Mouse (Mus musculus) macrophage (primary cell): Measurements from ENCODE around the gene Vps13c. TPM values are rescaled to one million over a fixed set of nuclear protein-coding genes. Genes with fewer than 3 reads are reported as not detected.

Experiments
- H3K27ac ChIP-seq: fragments of 350-480 bp; formaldehyde crosslinking; 2 replicates; pipeline ENCODE4 v1.9.0; 2021
- H3K36me3 ChIP-seq: fragments of 350-480 bp; formaldehyde crosslinking; 2 replicates; pipeline ENCODE4 v1.9.0; 2021; ENCODE audit errors: inconsistent target
- H3K4me3 ChIP-seq: fragments of 350-480 bp; formaldehyde crosslinking; 2 replicates; pipeline ENCODE4 v1.9.0; 2021; ENCODE audit errors: inconsistent target
- H3K79me2 ChIP-seq: fragments of 350-480 bp; formaldehyde crosslinking; 2 replicates; pipeline ENCODE4 v1.9.0; 2021; ENCODE audit errors: inconsistent target
- WGBS: methylation state at CpG from one replicate; pipeline ENCODE4 v1.1.7; 2026; ENCODE audit warnings: inconsistent platforms; ENCODE audit not compliant: missing documents; 5-methylcytosine and 5-hydroxymethylcytosine counted together
- polyA plus RNA-seq: library from polyadenylated mRNA; stranded (reverse); fragments of 250-400 nt; gene quantifications from 3 replicates; pipeline ENCODE4 v1.2.4, GENCODE M21; 2018; ENCODE audit warnings: inconsistent platforms

Gene Vps13c
- polyA plus RNA-seq, 1 experiment from 2014 or later, result 26.6 TPM

DNA sequence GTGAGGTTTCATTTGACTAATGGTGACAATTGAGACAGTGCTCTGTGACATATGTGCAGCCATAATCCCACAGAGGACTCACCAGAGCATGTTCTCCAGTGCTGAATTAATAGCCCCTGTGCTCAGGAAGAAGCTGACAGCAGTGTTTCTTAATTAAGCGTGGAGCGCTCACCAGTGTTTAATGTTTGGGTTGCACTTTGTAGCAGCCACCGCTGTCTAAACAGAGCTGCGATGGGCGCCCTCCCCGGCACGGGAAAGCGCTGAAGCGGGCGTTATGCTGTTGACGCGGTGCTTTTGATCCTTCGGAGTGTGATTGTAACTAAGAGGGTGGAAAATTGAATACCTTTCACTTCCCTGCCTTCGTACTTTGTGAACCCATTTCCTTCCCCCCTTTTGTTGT, 125.7 kb downstream of the Vps13c start:
- Histone ChIP-seq H3K36me3 (peaks cover 71% of the 10 kb centered on the region), H3K4me3 (no peak overlapping the region), H3K27ac (no peak overlapping the region), H3K79me2 (no peaks in the 10 kb centered on the region)
- 95% methylated on average over 14 of the region's 14 CpGs for WGBS

DNA sequence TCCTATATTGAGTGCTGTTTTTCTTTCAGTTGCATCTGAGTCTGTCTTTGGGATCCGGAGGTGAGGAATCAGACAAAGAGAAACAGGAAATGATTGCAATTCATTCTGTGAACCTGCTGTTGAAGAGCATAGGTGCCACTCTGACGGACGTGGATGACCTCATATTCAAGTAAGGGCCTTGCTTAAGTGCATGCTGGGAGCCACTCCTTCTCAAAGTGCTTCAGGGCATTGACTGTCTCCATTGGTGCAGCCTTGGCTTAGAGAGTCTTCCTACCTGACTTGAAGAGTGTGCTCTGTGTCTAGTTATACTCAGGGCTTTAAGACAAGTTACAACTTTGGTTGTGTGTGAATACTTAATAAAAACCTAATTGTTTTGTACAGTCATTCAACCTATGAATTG, 126.8 kb downstream of the Vps13c start:
- Histone ChIP-seq H3K36me3 (peaks cover 71% of the 10 kb centered on the region), H3K79me2 (no peaks in the 10 kb centered on the region), H3K27ac (no peak overlapping the region), H3K4me3 (no peak overlapping the region)
- 85% methylated on average over 3 of the region's 3 CpGs for WGBS

DNA sequence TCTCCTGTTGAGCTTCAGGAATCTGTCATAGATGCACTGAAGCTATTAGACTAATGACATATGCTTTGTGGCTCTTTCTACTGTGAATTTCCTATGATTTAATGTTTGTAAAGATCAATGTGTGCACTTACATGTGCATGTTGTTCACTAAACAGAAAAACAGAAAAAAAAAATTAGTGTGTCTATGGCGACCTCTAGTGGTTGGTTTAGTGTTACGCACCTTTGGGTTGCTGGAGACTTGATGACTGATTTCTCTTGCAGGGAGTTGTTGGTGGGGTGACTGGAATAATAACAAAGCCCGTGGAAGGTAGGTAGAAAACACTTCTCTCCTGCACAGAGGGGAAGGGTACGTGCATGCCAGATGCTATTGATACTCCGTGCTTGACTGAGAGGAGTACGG, 133.3 kb downstream of the Vps13c start:
- H3K4me3 ChIP-seq, result no peak overlapping the region
- peaks cover 62% of the 10 kb centered on the region for H3K36me3 ChIP-seq
- 59% methylated on average over 6 of the region's 6 CpGs for WGBS
- H3K27ac ChIP-seq, result no peak overlapping the region
- H3K79me2 ChIP-seq, result no peaks in the 10 kb centered on the region

DNA sequence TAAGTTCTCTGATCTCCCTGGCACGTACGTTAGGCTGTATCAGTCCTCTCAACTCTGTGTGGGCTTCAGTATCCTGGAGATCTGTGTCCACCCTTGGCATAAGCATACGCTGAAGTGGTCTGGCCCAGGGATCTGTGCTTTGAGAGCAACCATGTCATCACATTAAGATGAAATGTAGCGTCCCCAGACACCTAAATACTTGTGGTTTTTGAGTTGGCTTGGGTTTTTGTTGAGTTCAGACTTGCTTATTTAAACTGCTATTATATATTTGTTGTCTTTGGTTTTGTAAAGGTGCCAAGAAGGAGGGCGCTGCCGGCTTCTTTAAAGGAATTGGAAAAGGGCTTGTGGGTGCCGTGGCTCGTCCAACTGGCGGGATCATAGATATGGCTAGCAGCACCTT, 135.3 kb downstream of the Vps13c start:
- Histone ChIP-seq H3K4me3 (no peak overlapping the region), H3K27ac (no peak overlapping the region), H3K79me2 (no peaks in the 10 kb centered on the region), H3K36me3 (peaks cover 48% of the 10 kb centered on the region)
- WGBS, result 98% methylated on average over 9 of the region's 9 CpGs

DNA sequence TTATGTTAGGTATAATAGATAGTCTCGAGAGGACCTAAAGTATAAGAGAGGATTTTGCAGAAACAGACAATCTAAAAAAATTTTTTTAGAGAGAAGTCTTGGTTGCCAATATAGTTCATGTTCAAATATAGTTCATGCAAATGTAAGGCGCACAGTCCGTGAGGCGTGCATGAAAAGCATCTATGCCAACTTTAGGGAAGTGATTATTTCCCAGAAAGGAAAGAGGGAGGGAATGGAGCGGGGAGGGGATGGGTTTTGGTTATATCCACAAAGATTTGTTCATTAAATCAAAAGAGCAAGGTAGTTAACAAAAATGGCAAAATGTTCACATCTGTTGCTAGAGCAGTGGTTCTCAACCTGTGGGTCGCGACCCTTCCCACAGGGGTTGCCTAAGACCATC, 166.4 kb downstream of the Vps13c start:
- H3K79me2 ChIP-seq, result no peaks in the 10 kb centered on the region
- H3K4me3 ChIP-seq, result no peak overlapping the region
- H3K36me3 ChIP-seq, result no peaks in the 10 kb centered on the region
- no peak overlapping the region for H3K27ac ChIP-seq
- 88% methylated on average over 7 of the region's 7 CpGs for WGBS

DNA sequence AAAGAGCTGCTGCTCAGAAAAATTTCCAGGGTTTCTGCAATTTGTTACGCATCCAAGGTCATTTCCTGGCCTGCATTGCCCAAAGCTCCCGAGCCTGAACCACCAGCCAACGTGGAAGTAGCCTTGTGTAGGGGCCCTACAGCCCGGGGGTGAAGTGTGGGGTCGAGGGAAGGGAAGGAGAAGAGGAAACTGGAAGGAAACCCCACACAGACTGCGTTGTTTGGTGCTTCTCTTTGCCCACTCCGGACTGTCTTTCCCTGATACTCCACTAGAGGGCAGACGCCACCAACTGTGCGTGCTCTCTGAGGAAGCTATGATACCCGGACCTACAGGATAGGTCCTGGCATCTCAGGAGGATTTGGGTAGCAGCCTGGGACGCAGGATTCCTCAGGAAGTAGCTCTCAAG, 174.8 kb downstream of the Vps13c start:
- Histone ChIP-seq H3K4me3 (no peak overlapping the region), H3K79me2 (no peaks in the 10 kb centered on the region), H3K27ac (no peak overlapping the region), H3K36me3 (no peaks in the 10 kb centered on the region)
- 10% methylated on average over 11 of the region's 11 CpGs for WGBS

DNA sequence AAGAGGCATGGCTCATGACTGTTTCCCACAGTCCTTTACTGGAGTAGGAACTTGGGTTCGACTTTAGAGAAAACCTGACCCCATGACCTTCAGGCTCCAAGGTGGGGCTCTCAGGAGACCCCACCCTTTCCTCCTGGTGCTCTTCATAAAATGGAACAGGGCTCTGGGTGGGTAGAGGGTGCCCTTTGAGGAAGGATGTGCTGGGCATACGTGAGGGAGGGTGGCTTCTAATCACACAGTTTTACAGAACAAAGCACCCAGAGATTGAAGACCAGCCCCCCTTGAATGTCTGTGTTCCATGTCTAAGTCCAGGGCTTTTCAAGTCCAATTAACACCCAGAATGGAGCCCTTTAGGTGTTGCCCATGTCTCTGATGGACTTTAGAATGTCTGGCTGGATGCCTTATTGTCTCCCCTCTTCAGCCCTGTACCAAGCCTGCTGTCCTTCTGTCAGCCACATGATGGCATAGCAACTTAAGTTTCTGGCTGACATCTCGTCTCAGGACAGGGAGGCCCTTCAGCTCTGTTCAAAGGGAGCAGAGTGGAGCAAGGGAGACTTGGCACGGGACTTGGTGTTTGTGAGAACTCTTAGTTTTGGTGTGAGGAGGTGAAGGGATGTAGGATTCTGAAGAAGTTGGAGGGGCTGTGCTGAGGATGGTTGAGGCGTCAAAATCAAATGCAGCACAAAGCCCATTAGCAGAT, 176.2 kb downstream of the Vps13c start:
- Histone ChIP-seq H3K4me3 (no peak overlapping the region), H3K36me3 (no peaks in the 10 kb centered on the region), H3K27ac (no peak overlapping the region), H3K79me2 (no peaks in the 10 kb centered on the region)
- WGBS, result 55% methylated on average over 5 of the region's 5 CpGs

DNA sequence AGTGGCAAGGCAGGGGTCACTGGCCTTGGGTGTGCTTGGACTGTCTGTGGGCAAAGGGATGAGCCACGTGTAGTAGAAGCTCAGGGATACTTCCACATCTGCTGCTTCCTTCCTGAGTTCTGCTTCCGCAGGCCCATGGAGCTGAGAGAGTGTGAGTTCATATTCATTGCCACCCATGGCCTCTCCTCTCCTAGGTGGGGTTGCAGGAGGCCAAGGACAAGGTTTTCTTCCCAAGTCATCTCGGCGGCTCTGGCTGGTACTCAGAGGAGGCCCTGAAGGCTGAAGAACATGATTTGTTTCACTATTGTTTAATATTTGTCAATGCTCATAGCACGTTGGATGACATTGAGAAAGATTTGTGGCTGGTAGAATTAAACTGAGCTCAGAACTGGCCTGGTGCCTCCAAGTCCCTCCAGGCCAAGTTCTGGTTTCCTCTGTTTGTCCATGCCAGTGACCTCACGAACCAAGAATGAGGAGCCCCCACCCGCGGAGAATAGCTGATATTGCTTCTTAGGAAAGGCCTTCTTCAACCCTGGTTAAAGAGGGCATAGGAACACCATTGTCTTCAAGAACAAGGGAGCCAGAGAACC, 180.7 kb downstream of the Vps13c start:
- H3K4me3 ChIP-seq, result no peak overlapping the region
- WGBS, result 76% methylated on average over 8 of the region's 8 CpGs
- no peaks in the 10 kb centered on the region for H3K36me3 ChIP-seq
- no peak overlapping the region for H3K27ac ChIP-seq
- no peaks in the 10 kb centered on the region for H3K79me2 ChIP-seq

DNA sequence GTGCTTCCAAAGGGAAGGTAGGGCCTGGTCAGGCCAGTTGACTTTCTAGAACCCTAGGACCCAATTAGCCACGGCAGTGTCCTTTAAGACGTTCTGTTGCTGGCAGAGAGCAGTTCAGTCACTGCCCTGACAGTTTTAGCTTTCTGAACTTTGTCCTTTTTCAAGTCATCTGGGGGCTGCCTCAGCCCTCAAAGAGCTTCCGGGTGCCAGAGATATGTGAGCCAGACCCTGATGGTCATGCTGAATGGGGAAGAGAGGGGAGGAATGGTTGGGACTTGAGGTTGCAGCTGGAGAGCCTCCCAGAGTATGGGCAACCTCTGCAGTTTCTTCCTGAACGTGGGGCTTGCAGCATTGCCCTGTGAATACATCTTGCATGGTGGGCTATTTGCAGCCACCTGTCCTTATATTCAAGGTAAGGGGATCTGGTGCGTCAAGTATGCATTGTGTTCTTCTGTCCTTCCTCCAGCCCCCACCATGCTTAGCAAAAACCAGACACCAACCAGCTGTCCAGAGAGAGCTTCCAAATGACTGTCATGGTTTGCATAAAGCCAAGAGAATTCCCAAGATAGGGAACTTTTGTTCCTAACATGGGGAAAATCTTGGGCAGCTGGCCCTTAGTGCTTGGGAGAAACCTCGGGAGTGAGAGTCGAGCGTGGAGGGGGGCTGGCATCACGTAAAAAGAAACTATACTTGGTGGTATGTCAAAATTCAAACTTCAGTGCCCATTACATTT, 182.3 kb downstream of the Vps13c start:
- Histone ChIP-seq H3K27ac (no peak overlapping the region), H3K79me2 (no peaks in the 10 kb centered on the region), H3K4me3 (no peak overlapping the region), H3K36me3 (no peaks in the 10 kb centered on the region)
- 82% methylated on average over 9 of the region's 9 CpGs for WGBS

DNA sequence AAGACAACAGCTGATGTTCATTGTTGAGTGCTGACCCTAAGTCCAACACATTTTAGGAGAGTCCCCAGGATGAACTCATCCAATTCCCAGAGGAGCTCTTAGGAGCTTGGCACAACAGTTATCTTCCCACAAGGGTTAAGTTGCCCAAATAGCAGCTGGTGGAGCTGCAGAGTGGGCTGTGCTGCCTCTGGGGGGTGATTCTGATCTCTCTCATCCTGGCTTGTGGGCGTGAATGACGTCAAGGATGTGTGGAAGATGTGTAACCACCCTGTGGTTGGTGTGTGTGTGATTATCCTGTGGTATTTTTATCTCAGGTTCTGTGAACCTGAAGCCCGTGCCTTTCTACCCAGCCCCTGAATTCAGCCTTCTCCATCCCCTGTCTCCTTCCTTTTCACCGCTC, 188.4 kb downstream of the Vps13c start:
- Histone ChIP-seq H3K36me3 (no peaks in the 10 kb centered on the region), H3K4me3 (no peak overlapping the region), H3K27ac (no peak overlapping the region), H3K79me2 (no peaks in the 10 kb centered on the region)
- WGBS, result 63% methylated on average over 4 of the region's 4 CpGs

DNA sequence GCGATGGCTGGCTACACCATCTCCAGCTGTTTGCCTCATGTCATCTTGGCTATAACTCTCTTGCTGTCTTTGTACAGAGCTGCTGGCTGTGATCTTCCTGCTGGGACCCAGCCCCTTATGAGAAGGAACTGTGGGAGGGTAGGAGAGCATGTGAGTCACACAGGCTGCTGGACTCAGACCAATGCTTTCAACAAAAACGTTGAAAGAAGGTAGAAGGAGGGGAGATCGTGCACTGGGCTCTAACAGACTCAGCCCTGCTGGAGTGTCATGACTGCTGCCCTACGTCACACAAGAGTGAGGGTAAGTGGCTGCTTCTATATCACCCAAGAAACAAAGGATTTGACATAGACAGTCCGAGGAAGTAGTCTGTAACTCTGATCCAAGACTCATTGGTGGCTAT, 193.6 kb downstream of the Vps13c start:
- no peak overlapping the region for H3K27ac ChIP-seq
- H3K79me2 ChIP-seq, result no peaks in the 10 kb centered on the region
- WGBS, result 76% methylated on average over 5 of the region's 5 CpGs
- no peak overlapping the region for H3K4me3 ChIP-seq
- H3K36me3 ChIP-seq, result no peaks in the 10 kb centered on the region

Other genes starting within 250 kb of the Vps13c start
- gene C2cd4b, start 81.0 kb upstream of the Vps13c start, polyA plus RNA-seq, result not detected in 3 replicates
- gene C2cd4a, start 8.1 kb upstream of the Vps13c start, polyA plus RNA-seq, result not detected in 3 replicates